12 mouse cellular contexts compared by ENCODE assay signal in genomic region chr1:41908001-41908807, GRCm38 (mm10).
"Had no signal": no experiment of that assay in that cellular context is flagged by ENCODE, and none has a peak within 500 bp of the region (broad histone marks: within the 10 kb centered on the region; RNA-seq: fewer than 3 reads in every experiment).

No protein-coding gene starts in this region.

- H3K9me3 ChIP-seq: midbrain, embryonic 12.5 days; midbrain, embryonic 15.5 days; neural tube, embryonic 12.5 days; stomach, embryonic 15.5 days had no signal

- H3K4me3 ChIP-seq: midbrain, embryonic 12.5 days; midbrain, embryonic 15.5 days; neural tube, embryonic 12.5 days; stomach, embryonic 15.5 days had no signal

- H3K27me3 ChIP-seq: midbrain, embryonic 12.5 days; midbrain, embryonic 15.5 days; neural tube, embryonic 12.5 days; stomach, embryonic 15.5 days had no signal

- H3K4me1 ChIP-seq: midbrain, embryonic 12.5 days; midbrain, embryonic 15.5 days; neural tube, embryonic 12.5 days; stomach, embryonic 15.5 days had no signal

- ATAC-seq: midbrain, embryonic 15.5 days had no signal

- H3K36me3 ChIP-seq: midbrain, embryonic 12.5 days; midbrain, embryonic 15.5 days; neural tube, embryonic 12.5 days; stomach, embryonic 15.5 days had no signal

- DNase-seq: lung, adult 18-20 months; lung, embryonic 14.5 days; lung, postnatal 10 days; lung, postnatal 4 days; right cerebral cortex, postnatal 14 days; thymus, adult 2 months; thymus, postnatal 25 days; thymus, postnatal 4 days had no signal
